Mouse (Mus musculus) hindbrain, embryonic 14.5 days (tissue): ENCODE data around the gene Clcf1. TPM values are rescaled to one million over a fixed set of nuclear protein-coding genes. Genes with fewer than 3 reads are reported as not detected.
A peak's percentile ranks its signal among the peaks of the same experiment; 100 is the strongest.

ENCODE experiments used
- ATAC-seq: fragments of 200-750 bp; cut with Nextera tagmentation; 2 replicates; pipeline ENCODE4 v1.8.0; 2017; ENCODE audit warnings: moderate number of reproducible peaks, mild to moderate bottlenecking, moderate TSS enrichment, moderate library complexity; ENCODE audit not compliant: low FRiP score
- DNase-seq: peaks from one replicate; pipeline ENCODE4 v3.0.0-alpha.2; 2015; ENCODE audit warnings: low spot score
- H3K27ac ChIP-seq: fragments of 300-500 bp; sonication (generic); 2 replicates; pipeline ENCODE4 v1.5.1; 2014; ENCODE audit warnings: mild to moderate bottlenecking, moderate library complexity
- H3K27me3 ChIP-seq: fragments of 300-500 bp; sonication (generic); 2 replicates; pipeline ENCODE4 v1.6.1; 2014; ENCODE audit warnings: mild to moderate bottlenecking, low read length, mixed read lengths; ENCODE audit not compliant: control insufficient read depth, insufficient read depth
- H3K36me3 ChIP-seq: fragments of 300-500 bp; sonication (generic); replicated peaks from 2 replicates; pipeline ENCODE4 v1.6.1; 2014; ENCODE audit not compliant: control insufficient read depth, insufficient read depth
- H3K4me1 ChIP-seq: fragments of 300-500 bp; sonication (generic); replicated peaks from 2 replicates; pipeline ENCODE4 v1.6.1; 2014; ENCODE audit warnings: antibody characterized with exemption, low read length, mixed read lengths; ENCODE audit not compliant: control insufficient read depth, insufficient read depth
- H3K4me2 ChIP-seq: fragments of 300-500 bp; sonication (generic); replicated peaks from 2 replicates; pipeline ENCODE4 v1.6.1; 2014; ENCODE audit warnings: mild to moderate bottlenecking, moderate library complexity
- H3K4me3 ChIP-seq: fragments of 300-500 bp; sonication (generic); replicated peaks from 2 replicates; pipeline ENCODE4 v1.5.1; 2014; ENCODE audit warnings: mild to moderate bottlenecking, low read length
- H3K9ac ChIP-seq: fragments of 300-500 bp; sonication (generic); 2 replicates; pipeline ENCODE4 v1.6.1; 2014
- H3K9me3 ChIP-seq: fragments of 300-500 bp; sonication (generic); 2 replicates; pipeline ENCODE4 v1.6.1; 2016; ENCODE audit warnings: low read length; ENCODE audit not compliant: control insufficient read depth
- WGBS: fragments of 180-500 bp; shearing (Covaris S2); extraction: QIAGEN DNeasy Blood & Tissue Kit; methylation state at CpG from one replicate; pipeline ENCODE4 v1.1.7; 2014; 5-methylcytosine and 5-hydroxymethylcytosine counted together
- polyA plus RNA-seq: library from polyadenylated mRNA; unstranded; fragments of >200 nt; fragmentation: Nextera tagmentation; extraction: Ambion mirVana; gene quantifications from 2 replicates; pipeline ENCODE4 v1.2.1, GENCODE M21; 2014

Clcf1 gene
- polyA plus RNA-seq: 0.51 and 0.53 TPM in 2 replicates

DNA sequence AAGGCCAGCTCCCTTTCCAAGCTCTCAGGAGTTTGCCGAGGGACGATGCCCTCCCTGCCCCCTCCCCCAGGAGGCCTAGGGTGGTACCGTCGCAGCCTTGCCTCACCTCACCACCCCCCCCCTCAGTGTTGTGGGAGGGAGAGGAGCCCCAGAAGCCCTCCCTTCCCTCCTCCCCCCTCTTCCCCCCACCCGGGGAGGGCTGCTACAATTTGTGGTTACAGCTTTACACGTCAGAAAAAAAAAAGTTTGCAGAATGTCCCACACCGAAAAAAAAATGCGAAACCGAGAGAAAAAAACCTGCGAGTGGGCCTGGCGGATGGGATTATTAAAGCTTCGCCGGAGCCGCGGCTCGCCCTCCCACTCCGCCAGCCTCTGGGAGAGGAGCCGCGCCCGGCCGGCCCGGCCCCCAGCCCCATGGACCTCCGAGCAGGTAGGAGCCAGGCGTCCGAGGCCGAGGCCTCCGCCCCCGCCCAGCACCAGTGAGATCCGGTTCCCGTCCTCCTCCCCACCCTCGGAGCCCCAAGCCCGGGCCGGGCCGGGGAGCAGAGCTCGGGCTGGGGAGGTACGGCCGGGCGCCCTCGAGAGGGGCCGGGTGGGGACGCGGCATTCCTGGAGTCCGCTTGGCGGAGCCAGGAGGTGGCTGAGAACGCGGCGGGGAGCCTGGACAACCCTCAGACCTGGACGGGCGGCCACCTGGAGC, at the start of gene Clcf1, which contains the start of gene AC109138.7:
Gene Clcf1, plus strand, starts transcription at position 168 of the 700 bp plus-strand sequence.
Gene AC109138.7, plus strand, starts transcription at position 287 of the 700 bp plus-strand sequence.
- DNase-seq (no peak), ATAC-seq (peak; percentile 46; the same call in 1 of the 2 replicates)
- Histone ChIP-seq H3K9ac (peak within 1 kb of the TSS; percentile 58), H3K36me3 (no peaks in the 10 kb centered on the region), H3K27me3 (peaks cover 66% of the 10 kb centered on the region), H3K4me1 (peaks cover 17% of the 10 kb centered on the region), H3K4me2 (peak within 1 kb of the TSS; percentile 91), H3K27ac (no peak within 1 kb of the TSS), H3K9me3 (no peaks in the 10 kb centered on the region), H3K4me3 (peak within 1 kb of the TSS; percentile 43)
- WGBS: under 1% methylated on average over 36 of the region's 49 CpGs

- ATAC-seq: no peak
- Histone ChIP-seq H3K4me2 (no peak overlapping the region), H3K27ac (no peak overlapping the region), H3K9me3 (no peaks in the 10 kb centered on the region), H3K36me3 (peaks cover 16% of the 10 kb centered on the region), H3K4me1 (peaks cover 9% of the 10 kb centered on the region; the same call in 1 of the 2 replicates), H3K4me3 (no peak overlapping the region), H3K27me3 (no peaks in the 10 kb centered on the region), H3K9ac (no peak overlapping the region)
- 81% methylated on average over 2 of the region's 2 CpGs for WGBS
- no peak for DNase-seq
Observed at GRCm38 (mm10) chr19:4164721-4165120, 49.3 kb upstream of the Clcf1 start.

DNA sequence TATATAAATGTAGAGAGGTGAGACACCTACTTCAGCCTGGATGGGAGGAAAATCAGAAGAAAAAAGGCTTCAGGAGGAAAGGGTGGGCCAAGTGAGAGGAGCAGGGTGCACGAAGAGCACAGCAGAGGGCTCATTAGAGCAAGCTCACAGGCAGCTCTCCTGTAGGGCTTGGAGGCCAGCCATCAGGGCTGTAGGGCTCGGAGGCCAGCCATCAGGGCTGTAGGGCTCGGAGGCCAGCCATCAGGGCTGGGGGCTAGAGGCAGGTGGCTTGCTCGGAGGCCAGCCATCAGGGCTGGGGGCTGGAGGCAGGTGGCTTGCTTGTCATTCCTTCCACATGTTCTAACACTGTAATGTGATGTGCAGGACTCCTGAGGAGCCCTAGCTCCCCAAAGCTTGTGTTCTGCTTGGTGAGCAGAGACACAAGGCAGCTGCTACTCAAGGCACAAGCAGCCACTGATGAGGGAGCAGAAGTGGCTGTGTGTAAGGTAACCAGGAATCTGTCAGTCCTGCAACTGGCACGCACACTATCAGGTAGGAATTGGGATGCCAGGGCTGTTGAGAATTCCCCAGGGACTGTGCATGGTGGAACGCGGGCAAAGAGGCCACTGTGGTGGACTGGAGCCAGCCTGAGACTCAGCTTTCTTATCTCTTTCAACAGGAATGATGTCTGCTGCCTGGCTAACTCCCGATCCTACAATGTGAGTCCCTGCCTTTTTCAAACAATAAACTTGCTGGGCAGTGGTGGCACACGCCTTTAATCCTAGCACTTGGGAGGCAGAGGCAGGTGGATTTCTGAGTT, 47.2 kb upstream of the Clcf1 start:
- Histone ChIP-seq H3K4me1 (peaks cover 15% of the 10 kb centered on the region), H3K4me2 (no peak overlapping the region), H3K27me3 (no peaks in the 10 kb centered on the region), H3K27ac (no peak overlapping the region), H3K36me3 (0 out of 2 replicates have a peak, but pooled peaks cover under 1% of the 10 kb centered on the region), H3K9ac (no peak overlapping the region), H3K9me3 (no peaks in the 10 kb centered on the region), H3K4me3 (no peak overlapping the region)
- DNase-seq: no peak
- WGBS: 69% methylated on average over 9 of the region's 9 CpGs
- no peak for ATAC-seq

DNA sequence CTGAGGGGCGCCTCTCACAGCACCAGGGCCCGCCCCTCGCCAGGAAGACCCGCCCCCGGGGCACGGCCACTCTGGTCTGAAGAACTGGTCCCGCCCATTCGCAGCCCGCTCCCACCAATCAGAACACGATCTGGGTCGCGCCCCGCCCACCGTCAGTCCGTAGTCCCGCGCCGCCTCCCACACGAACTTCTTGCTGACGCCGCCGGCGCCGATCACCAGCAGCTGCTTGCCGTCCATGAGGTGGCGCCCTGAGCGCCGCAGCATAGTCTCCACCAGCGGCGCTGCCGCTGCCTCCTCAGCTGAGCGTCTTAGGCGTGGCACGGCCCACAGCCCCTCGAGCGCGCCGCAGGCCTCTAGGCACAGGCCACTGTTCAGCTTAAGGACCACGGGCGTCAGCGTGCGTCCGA, 44.7 kb upstream of the Clcf1 start:
- no peaks in the 10 kb centered on the region for H3K9me3 ChIP-seq
- H3K4me3 ChIP-seq: peak overlapping the region; percentile 37
- ATAC-seq (peak; percentile 94), DNase-seq (peak; percentile 98)
- H3K27ac ChIP-seq: peak overlapping the region; percentile 91
- no peaks in the 10 kb centered on the region for H3K36me3 ChIP-seq
- peak overlapping the region; percentile 77 for H3K9ac ChIP-seq
- 1% methylated on average over 43 of the region's 43 CpGs for WGBS
- H3K4me2 ChIP-seq: peak overlapping the region; percentile 73
- no peaks in the 10 kb centered on the region for H3K27me3 ChIP-seq
- peaks cover 6% of the 10 kb centered on the region; the same call in 1 of the 2 replicates for H3K4me1 ChIP-seq

DNA sequence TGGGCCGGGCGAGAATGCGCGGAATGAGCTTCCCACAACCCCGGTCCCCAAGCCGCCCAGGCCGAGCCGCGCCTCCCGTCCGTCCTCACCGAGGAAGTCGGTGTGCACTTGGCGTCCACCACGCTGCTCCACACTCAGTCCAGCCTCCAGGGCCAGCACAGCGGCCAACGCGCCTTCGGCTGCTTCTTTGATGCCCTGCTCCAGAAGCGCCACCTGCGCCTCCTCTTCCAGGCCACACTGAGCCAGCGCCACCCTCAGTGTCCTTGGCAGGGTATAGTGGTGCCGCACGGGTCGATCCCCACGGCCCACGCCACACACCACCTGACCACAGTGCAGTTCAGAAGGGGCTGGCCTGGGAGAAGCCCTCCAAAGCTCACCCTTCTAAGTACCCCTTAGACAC, 44.2 kb upstream of the Clcf1 start:
- no peak for DNase-seq
- H3K4me2 ChIP-seq: peak overlapping the region; percentile 73
- H3K27ac ChIP-seq: peak overlapping the region; percentile 91
- no peaks in the 10 kb centered on the region for H3K27me3 ChIP-seq
- no peaks in the 10 kb centered on the region for H3K9me3 ChIP-seq
- H3K4me1 ChIP-seq: peaks cover 6% of the 10 kb centered on the region; the same call in 1 of the 2 replicates
- 7% methylated on average over 26 of the region's 27 CpGs for WGBS
- ATAC-seq: peak; percentile 64
- peak overlapping the region; percentile 77 for H3K9ac ChIP-seq
- no peaks in the 10 kb centered on the region for H3K36me3 ChIP-seq
- peak overlapping the region; percentile 37 for H3K4me3 ChIP-seq

GRCm38 (mm10) chr19:4170723-4171392, 43.2 kb upstream of the Clcf1 start:
- Histone ChIP-seq H3K4me2 (no peak overlapping the region), H3K4me3 (no peak overlapping the region), H3K36me3 (no peaks in the 10 kb centered on the region), H3K9ac (no peak overlapping the region), H3K27ac (no peak overlapping the region), H3K27me3 (no peaks in the 10 kb centered on the region; the same call in 1 of the 2 replicates), H3K4me1 (peaks cover 6% of the 10 kb centered on the region), H3K9me3 (no peaks in the 10 kb centered on the region)
- ATAC-seq (no peak), DNase-seq (no peak)
- 94% methylated on average over 10 of the region's 10 CpGs for WGBS

DNA sequence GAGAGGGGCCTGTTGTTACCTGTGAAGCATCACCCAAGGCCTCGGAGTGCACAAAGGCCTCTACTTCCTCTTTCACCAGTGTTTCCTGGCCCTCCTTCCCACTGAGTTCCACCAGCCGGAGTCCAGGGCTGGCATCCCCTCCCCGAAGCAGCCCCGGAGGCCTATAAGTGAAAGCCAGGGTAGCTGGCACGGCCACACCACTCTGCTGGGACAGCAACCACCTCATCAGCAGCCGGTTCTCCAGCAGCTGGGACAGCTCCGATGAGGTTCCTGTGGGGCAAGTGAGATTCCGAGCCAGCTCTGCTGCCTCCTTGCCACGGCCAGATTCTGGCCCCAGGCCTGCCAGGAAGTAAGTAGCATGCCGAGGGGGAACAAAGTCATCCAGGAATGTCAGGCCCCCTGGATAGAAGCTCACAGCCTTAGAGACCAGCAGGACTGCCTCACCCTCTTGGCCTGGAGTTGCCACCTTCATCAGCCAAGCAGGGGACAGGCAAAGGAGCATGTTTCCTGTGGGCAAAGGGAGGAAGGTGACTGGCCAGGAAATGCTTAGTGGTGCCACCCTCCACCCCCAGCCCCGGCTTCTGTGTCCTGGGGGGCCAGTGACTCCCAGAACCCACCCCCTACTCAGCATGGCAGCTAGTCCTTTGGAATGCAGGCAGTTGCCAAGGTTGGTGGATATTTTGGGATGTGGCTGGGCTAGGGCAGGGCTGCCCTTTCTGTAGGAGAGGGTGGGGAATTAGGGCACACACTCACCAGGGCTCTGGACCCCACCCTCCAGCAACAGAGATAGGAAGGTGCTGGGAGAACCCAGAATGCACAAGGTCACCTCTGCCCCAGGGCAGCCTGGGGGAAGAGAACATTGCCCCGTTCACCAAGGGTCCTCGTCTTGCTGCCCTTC, 42.4 kb upstream of the Clcf1 start:
- no peak for DNase-seq
- Histone ChIP-seq H3K4me3 (no peak overlapping the region), H3K36me3 (no peaks in the 10 kb centered on the region), H3K9me3 (no peaks in the 10 kb centered on the region), H3K4me1 (peaks cover 6% of the 10 kb centered on the region), H3K4me2 (no peak overlapping the region), H3K27me3 (no peaks in the 10 kb centered on the region; the same call in 1 of the 2 replicates), H3K9ac (no peak overlapping the region), H3K27ac (no peak overlapping the region)
- WGBS: 68% methylated on average over 13 of the region's 13 CpGs
- ATAC-seq: no peak

- no peak overlapping the region for H3K9ac ChIP-seq
Observed at GRCm38 (mm10) chr19:4172925-4173324, 41.1 kb upstream of the Clcf1 start.

More at GRCm38 (mm10) chr19:4172925-4173324, 41.1 kb upstream of the Clcf1 start:
- H3K4me1 ChIP-seq: peaks cover 6% of the 10 kb centered on the region
- WGBS: 61% methylated on average over 11 of the region's 11 CpGs
- no peaks in the 10 kb centered on the region for H3K36me3 ChIP-seq
- no peaks in the 10 kb centered on the region for H3K9me3 ChIP-seq
- no peak overlapping the region for H3K4me2 ChIP-seq
- no peaks in the 10 kb centered on the region; the same call in 1 of the 2 replicates for H3K27me3 ChIP-seq
- no peak overlapping the region for H3K4me3 ChIP-seq
- no peak for ATAC-seq
- DNase-seq: no peak
- H3K27ac ChIP-seq: no peak overlapping the region
